Mouse (Mus musculus) heart, postnatal 0 days (tissue): ENCODE measurements around the gene Dna2. TPM values are rescaled to one million over a fixed set of nuclear protein-coding genes. Genes with fewer than 3 reads are reported as not detected.

Source experiments
- ATAC-seq: fragments of 200-750 bp; cut with Nextera tagmentation; 2 replicates; pipeline ENCODE4 v1.8.0; 2017; ENCODE audit warnings: low read depth, moderate number of reproducible peaks, moderate library complexity; ENCODE audit not compliant: insufficient read depth
- DNase-seq: peaks from one replicate; pipeline ENCODE4 v3.0.0-alpha.2; 2016; ENCODE audit warnings: low spot score
- H3K27ac ChIP-seq: fragments of 300-500 bp; sonication (generic); 2 replicates; pipeline ENCODE4 v1.5.1; 2014; ENCODE audit warnings: low read depth, mild to moderate bottlenecking
- H3K27me3 ChIP-seq: fragments of 300-500 bp; sonication (generic); 2 replicates; pipeline ENCODE4 v1.6.1; 2014; ENCODE audit warnings: low read length, mixed read lengths; ENCODE audit not compliant: control insufficient read depth, insufficient read depth
- H3K36me3 ChIP-seq: fragments of 300-500 bp; sonication (generic); replicated peaks from 2 replicates; pipeline ENCODE4 v1.6.1; 2014; ENCODE audit warnings: low read length, mixed read lengths; ENCODE audit not compliant: control insufficient read depth, insufficient read depth
- H3K4me1 ChIP-seq: fragments of 300-500 bp; sonication (generic); 2 replicates; pipeline ENCODE4 v1.6.1; 2014; ENCODE audit warnings: antibody characterized with exemption; ENCODE audit not compliant: control insufficient read depth, insufficient read depth
- H3K4me2 ChIP-seq: fragments of 300-500 bp; sonication (generic); 2 replicates; pipeline ENCODE4 v1.6.1; 2014; ENCODE audit warnings: low read depth, mild to moderate bottlenecking, low read length, moderate library complexity
- H3K4me3 ChIP-seq: fragments of 300-500 bp; sonication (generic); 2 replicates; pipeline ENCODE4 v1.5.1; 2014; ENCODE audit warnings: low read depth, low read length
- H3K9ac ChIP-seq: fragments of 300-500 bp; sonication (generic); replicated peaks from 2 replicates; pipeline ENCODE4 v1.6.1; 2014; ENCODE audit warnings: low read depth, low read length, mixed read lengths
- H3K9me3 ChIP-seq: fragments of 300-500 bp; sonication (generic); replicated peaks from 2 replicates; pipeline ENCODE4 v1.6.1; 2016; ENCODE audit warnings: low read length; ENCODE audit not compliant: control insufficient read depth
- CTCF ChIP-seq: IDR thresholded peaks from 2 replicates; pipeline ENCODE4 v1.5.1; 2016; ENCODE audit warnings: antibody characterized with exemption, control low read depth, low read depth
- EP300 ChIP-seq: IDR thresholded peaks from 2 replicates; pipeline ENCODE4 v1.6.1; 2016; ENCODE audit warnings: antibody characterized with exemption, low read depth
- WGBS: fragments of 180-500 bp; shearing (Covaris S2); extraction: QIAGEN DNeasy Blood & Tissue Kit; methylation state at CpG from one replicate; pipeline ENCODE4 v1.1.7; 2014; 5-methylcytosine and 5-hydroxymethylcytosine counted together
- polyA plus RNA-seq: library from polyadenylated mRNA; unstranded; fragments of >200 nt; fragmentation: Nextera tagmentation; extraction: Ambion mirVana; gene quantifications from 2 replicates; pipeline ENCODE4 v1.2.1, GENCODE M21; 2015
- total RNA-seq: library from RNA; depleted of rRNA; stranded (reverse); fragments of >200 nt; gene quantifications from 2 replicates; pipeline ENCODE4 v1.2.3, GENCODE M21; 2014; ENCODE audit warnings: low replicate concordance

Dna2 gene
- total and polyA plus RNA-seq, 2 experiments from 2014 or later, result 0.88 to 4.3 TPM

GRCm38 (mm10) chr10:62924096-62924635 lies 22.7 kb upstream of the Dna2 start:
- 94% methylated on average over 4 of the region's 4 CpGs for WGBS
- Histone ChIP-seq H3K4me1 (peaks cover 9% of the 10 kb centered on the region), H3K27ac (no peak overlapping the region), H3K4me3 (no peak overlapping the region), H3K27me3 (no peaks in the 10 kb centered on the region), H3K4me2 (no peak overlapping the region), H3K9ac (no peak overlapping the region), H3K36me3 (peaks cover 13% of the 10 kb centered on the region), H3K9me3 (no peaks in the 10 kb centered on the region)
- ATAC-seq (no peak), DNase-seq (no peak)
- no peak for TF ChIP-seq CTCF
- no peak for TF ChIP-seq EP300

- H3K27ac ChIP-seq, result no peak overlapping the region
- no peak overlapping the region for H3K4me3 ChIP-seq
- H3K9me3 ChIP-seq, result no peaks in the 10 kb centered on the region
- WGBS, result 92% methylated on average over 1 of the region's 1 CpGs
- no peak for ATAC-seq
- no peak for DNase-seq
- no peak overlapping the region for H3K4me2 ChIP-seq
- H3K9ac ChIP-seq, result no peak overlapping the region
- no peaks in the 10 kb centered on the region for H3K27me3 ChIP-seq
- peaks cover 63% of the 10 kb centered on the region for H3K36me3 ChIP-seq
- no peaks in the 10 kb centered on the region for H3K4me1 ChIP-seq
- TF ChIP-seq EP300 (no peak), CTCF (no peak)
Measured at GRCm38 (mm10) chr10:62932381-62932780, 14.4 kb upstream of the Dna2 start.

GRCm38 (mm10) chr10:62944975-62945580 lies 1.7 kb upstream of the Dna2 start:
- H3K9me3 ChIP-seq, result no peaks in the 10 kb centered on the region
- no peak for DNase-seq
- ATAC-seq, result no peak
- H3K36me3 ChIP-seq, result peaks cover 47% of the 10 kb centered on the region
- no peak overlapping the region for H3K4me2 ChIP-seq
- TF ChIP-seq CTCF (no peak), EP300 (no peak)
- no peaks in the 10 kb centered on the region for H3K4me1 ChIP-seq
- no peaks in the 10 kb centered on the region for H3K27me3 ChIP-seq
- 81% methylated on average over 10 of the region's 10 CpGs for WGBS
- no peak overlapping the region for H3K9ac ChIP-seq
- no peak overlapping the region for H3K4me3 ChIP-seq
- H3K27ac ChIP-seq, result no peak overlapping the region

GRCm38 (mm10) chr10:62948551-62948950 lies 1.7 kb downstream of the Dna2 start:
- no peaks in the 10 kb centered on the region for H3K9me3 ChIP-seq
- no peak overlapping the region for H3K4me3 ChIP-seq
- no peak for ATAC-seq
- DNase-seq, result no peak
- H3K36me3 ChIP-seq, result peaks cover 41% of the 10 kb centered on the region
- TF ChIP-seq CTCF (no peak), EP300 (no peak)
- H3K9ac ChIP-seq, result no peak overlapping the region
- no peak overlapping the region for H3K27ac ChIP-seq
- no peak overlapping the region for H3K4me2 ChIP-seq
- no peaks in the 10 kb centered on the region for H3K27me3 ChIP-seq
- 91% methylated on average over 7 of the region's 7 CpGs for WGBS
- H3K4me1 ChIP-seq, result no peaks in the 10 kb centered on the region

GRCm38 (mm10) chr10:62963956-62964355 lies 17.1 kb downstream of the Dna2 start:
- no peaks in the 10 kb centered on the region for H3K27me3 ChIP-seq
- H3K9me3 ChIP-seq, result no peaks in the 10 kb centered on the region
- H3K9ac ChIP-seq, result no peak overlapping the region
- no peak overlapping the region for H3K4me2 ChIP-seq
- H3K4me1 ChIP-seq, result no peaks in the 10 kb centered on the region
- no peak overlapping the region for H3K4me3 ChIP-seq
- DNase-seq (no peak), ATAC-seq (no peak)
- no peak for TF ChIP-seq CTCF
- TF ChIP-seq EP300, result no peak
- WGBS, result 90% methylated on average over 7 of the region's 7 CpGs
- H3K27ac ChIP-seq, result no peak overlapping the region
- H3K36me3 ChIP-seq, result peaks cover 76% of the 10 kb centered on the region

GRCm38 (mm10) chr10:62965796-62966195 lies 19.0 kb downstream of the Dna2 start:
- Histone ChIP-seq H3K27me3 (no peaks in the 10 kb centered on the region), H3K9ac (no peak overlapping the region), H3K27ac (no peak overlapping the region), H3K4me1 (no peaks in the 10 kb centered on the region), H3K4me3 (no peak overlapping the region), H3K36me3 (peaks cover 72% of the 10 kb centered on the region), H3K4me2 (no peak overlapping the region), H3K9me3 (no peaks in the 10 kb centered on the region)
- DNase-seq, result no peak
- no peak for ATAC-seq
- WGBS, result 91% methylated on average over 11 of the region's 11 CpGs
- no peak for TF ChIP-seq EP300
